Mouse (Mus musculus): ENCODE measurements around the gene Setd1b. TPM values are rescaled to one million over a fixed set of nuclear protein-coding genes. Genes with fewer than 3 reads are reported as not detected.

Gene Setd1b
- total RNA-seq, 2 experiments from 2014 or later = 23.0 to 29.8 TPM

DNA sequence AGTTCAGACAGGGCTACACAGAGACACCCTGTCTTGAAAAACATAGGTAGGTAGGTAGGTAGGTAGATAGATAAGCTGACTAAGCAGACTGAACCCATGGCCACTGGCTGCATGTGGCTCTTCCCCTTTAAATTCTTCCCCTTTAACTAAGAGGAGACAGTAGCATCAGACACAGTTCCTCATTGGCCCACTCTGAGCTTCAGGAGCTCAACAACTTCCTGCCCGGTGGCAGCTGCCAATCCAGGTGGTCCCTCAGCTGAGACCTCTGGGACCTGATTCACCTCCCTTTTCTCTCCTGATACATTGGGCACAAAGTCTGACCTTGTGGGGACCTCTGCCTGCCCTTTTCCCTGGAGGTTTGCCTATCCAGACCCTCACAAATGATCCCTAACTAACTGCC lies 10.9 kb downstream of the Setd1b start:
- ATAC-seq (replicated peaks; ENCODE audit: low FRiP score, poor library complexity, severe bottlenecking) = no peak

DNA sequence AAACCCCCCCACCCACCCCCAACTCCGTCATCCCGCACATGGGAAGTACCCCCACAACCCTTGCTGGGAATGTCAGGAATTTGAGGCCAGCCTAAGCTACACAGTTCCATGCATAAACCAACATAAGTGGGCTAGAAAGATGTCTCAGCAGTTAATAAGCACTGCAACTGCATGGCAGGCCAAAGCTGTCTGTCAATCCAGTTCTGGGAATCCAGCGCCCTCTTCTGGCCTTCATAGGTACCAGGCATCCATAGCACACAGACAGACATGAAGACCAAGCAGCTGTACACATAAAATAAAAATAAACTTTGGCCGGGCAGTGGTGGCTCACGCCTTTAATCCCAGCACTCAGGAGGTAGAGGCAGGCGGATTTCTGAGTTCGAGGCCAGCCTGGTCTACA lies 13.4 kb downstream of the Setd1b start:
- peak; percentile 79 for ATAC-seq (replicated peaks; ENCODE audit: low FRiP score, poor library complexity, severe bottlenecking)

DNA sequence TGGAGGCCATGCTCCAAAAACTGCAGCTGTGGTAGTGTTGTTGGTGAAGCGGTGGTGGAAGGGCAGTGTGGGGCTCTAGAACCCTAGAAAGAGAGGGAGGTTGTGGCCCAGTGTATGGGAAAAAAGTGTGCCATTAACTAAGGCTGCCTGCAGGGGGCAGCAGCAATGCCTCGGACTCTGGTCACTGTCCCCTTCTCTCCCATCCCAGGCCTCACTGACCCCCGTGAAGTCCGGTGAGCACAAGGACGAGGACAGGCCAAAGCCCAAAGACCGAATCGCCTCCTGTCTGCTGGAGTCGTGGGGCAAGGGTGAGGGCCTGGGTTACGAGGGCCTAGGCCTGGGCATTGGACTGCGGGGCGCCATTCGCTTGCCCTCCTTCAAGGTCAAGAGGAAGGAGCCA lies 14.8 kb downstream of the Setd1b start:
- ATAC-seq (replicated peaks; ENCODE audit: low FRiP score, poor library complexity, severe bottlenecking) = 0 out of 2 replicates have a peak, but pooled peaks have one; percentile 11

DNA sequence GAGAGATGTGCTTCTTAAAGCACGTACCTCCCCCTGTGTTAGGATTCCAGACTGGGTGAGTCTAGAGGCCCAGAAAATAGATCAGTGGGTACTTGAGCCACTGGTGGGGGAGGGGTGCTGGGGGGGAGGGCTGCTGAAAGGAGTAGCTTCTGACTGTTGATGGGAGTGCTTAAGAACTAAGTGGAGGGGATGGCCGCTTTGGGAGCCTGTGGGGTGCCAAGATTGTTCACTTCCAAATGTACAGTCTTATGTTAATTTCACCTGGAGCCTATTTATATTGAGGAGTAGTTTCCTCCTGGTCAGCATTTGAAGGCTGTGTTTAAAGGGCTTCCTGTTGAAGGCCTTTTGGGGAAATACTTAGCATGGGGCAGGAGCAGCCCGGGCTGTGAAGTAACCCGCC lies 16.0 kb downstream of the Setd1b start:
- no peak for ATAC-seq (replicated peaks; ENCODE audit: low FRiP score, poor library complexity, severe bottlenecking)

DNA sequence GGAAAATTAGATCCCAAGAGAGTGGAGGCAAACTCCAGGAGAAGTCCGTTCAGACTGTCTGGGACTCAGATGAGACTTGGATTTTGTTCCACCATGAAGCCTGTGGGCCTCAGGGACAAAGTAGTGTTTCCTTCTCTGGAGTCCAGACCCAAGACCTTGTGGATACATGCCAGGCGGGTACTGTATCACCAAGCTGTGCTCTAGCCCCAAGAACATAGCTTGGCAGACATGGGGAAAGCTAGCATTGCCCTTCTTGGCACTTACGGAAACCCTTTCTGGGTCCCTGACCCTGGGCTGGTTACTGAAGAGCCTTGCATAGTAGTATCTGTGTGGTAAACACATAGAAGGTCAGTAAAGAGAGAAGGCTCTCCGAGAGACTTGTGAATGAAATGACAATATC lies 17.5 kb downstream of the Setd1b start:
- no peak for ATAC-seq (replicated peaks; ENCODE audit: low FRiP score, poor library complexity, severe bottlenecking)

DNA sequence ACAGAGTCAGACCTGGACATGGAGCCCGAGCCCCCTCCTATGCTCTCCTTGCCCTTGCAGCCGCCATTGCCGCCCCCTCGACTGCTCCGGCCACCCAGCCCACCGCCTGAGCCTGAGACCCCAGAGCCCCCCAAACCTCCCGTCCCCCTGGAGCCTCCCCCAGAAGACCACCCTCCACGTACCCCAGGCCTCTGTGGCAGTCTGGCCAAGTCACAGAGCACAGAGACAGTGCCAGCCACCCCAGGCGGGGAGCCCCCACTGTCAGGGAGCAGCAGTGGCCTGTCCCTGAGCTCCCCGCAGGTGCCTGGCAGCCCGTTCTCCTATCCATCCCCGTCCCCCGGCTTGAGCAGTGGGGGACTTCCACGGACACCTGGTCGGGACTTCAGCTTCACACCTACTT lies 17.9 kb downstream of the Setd1b start:
- ATAC-seq (replicated peaks; ENCODE audit: low FRiP score, poor library complexity, severe bottlenecking) = no peak

DNA sequence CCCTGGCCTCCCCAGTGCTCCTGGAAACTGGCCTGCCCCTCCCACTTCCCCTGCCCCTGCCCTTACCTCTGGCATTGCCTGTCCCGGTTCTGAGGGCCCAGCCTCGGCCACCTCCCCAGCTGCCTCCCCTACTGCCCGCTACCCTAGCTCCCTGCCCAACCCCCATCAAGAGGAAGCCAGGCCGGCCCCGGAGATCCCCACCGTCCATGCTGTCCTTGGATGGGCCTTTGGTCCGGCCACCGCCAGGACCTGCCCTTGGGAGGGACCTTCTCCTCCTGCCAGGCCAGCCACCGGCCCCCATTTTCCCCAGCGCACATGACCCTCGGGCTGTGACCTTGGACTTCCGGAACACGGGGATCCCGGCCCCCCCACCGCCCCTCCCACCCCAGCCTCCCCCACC lies 18.3 kb downstream of the Setd1b start:
- no peak for ATAC-seq (replicated peaks; ENCODE audit: low FRiP score, poor library complexity, severe bottlenecking)

DNA sequence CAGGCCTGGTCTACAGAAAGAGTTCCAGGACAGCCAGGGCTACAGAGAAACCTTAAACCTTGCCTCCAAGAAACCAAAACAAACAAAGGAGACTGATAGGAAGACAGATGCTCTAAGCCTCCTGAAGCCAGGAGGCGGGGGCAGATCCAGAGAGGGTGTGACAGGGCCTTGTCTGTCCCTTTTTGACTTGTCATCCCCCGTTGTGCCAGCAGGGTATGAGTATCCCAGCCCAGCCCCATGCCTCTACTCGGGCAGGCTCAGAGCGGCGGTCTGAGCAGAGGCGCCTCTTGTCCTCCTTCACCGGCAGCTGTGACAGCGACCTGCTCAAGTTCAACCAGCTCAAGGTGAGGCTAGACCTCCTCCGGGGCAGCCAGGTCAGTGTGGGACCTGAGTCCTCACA lies 20.9 kb downstream of the Setd1b start:
- ATAC-seq (replicated peaks; ENCODE audit: low FRiP score, poor library complexity, severe bottlenecking) = peak; percentile 44; the same call in 1 of the 2 replicates

DNA sequence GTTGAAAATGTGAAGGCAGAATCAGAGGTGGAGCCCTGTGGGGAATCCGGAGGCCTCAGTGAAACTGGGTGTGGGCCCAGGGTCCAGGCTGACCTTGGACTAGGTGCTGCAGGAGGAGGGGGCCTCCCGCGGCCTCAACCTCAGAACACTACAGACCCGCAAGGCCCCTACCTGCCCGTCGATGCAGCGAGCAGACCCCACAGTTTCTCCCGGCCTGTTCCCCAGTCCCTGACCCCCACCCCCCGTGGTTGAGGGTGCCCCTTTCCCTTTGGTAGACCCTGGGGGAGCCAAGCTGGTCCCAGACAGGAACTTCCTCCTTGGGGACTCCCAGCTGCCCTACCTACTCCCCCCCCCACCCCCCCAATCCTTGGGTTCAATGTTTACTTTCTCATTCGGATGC lies 24.4 kb downstream of the Setd1b start:
- ATAC-seq (replicated peaks; ENCODE audit: low FRiP score, poor library complexity, severe bottlenecking) = no peak

DNA sequence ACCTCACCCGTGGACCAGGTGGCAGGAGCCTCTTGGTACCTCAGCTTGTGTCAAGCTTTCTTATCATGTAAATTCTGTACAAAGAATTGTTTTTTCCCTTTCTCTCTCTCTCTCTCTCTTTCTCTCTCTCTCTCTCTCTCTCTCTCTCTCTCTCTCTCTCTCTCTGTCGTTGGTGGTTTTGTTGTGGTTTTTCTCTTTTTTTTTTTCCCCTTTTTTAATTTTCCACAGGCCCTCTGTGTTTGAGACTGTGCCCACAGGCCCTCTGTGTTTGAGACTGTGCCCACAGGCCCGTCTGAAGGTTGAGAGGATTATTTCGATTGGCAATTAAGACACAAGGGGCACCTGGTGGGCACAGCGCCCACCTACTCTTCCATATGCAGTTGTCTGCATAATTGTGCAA lies 25.6 kb downstream of the Setd1b start:
- no peak for ATAC-seq (replicated peaks; ENCODE audit: low FRiP score, poor library complexity, severe bottlenecking)

DNA sequence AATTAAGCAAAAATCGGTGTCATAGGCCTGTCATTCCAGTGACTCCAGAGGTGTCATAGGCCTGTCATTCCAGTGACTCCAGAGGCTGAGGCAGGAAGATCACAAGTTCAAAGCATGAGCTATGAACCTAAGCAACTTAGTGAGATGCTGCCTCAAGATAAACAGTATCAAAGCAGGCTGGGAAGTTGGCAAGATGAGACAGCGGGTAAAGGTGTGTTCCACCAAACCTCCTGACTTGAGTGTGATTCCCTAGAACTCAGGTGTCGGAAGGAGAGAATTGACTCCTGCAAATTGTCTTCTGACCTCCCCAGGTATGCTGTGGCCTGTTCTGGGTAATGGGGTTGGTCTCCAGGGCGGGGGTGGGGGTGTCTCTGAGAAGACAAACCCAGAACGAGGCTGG lies 27.3 kb downstream of the Setd1b start, which contains the start of gene Psmd9:
Gene Psmd9, plus strand, starts transcription at position 130 of the 400 bp plus-strand sequence.
- no peak for ATAC-seq (replicated peaks; ENCODE audit: low FRiP score, poor library complexity, severe bottlenecking)

DNA sequence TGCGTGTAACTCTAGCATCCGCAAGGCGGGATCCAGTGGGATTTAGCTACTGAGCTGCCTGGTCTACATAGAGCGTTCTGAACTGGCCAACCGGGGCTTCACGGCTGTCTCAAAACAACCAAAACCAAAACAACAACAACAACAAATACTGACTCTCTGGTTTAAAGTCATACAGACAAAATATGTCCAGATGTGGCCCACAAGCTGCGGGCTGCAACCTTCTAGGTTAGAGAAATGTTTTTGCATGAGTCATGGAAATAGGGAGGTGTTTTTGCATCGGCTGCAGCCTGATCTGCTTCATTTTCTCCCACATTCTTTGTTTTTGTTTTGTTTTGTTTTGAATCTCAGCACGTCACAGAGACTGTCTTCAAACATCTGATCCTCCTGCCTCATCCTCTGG lies 28.4 kb downstream of the Setd1b start:
- no peak for ATAC-seq (replicated peaks; ENCODE audit: low FRiP score, poor library complexity, severe bottlenecking)

DNA sequence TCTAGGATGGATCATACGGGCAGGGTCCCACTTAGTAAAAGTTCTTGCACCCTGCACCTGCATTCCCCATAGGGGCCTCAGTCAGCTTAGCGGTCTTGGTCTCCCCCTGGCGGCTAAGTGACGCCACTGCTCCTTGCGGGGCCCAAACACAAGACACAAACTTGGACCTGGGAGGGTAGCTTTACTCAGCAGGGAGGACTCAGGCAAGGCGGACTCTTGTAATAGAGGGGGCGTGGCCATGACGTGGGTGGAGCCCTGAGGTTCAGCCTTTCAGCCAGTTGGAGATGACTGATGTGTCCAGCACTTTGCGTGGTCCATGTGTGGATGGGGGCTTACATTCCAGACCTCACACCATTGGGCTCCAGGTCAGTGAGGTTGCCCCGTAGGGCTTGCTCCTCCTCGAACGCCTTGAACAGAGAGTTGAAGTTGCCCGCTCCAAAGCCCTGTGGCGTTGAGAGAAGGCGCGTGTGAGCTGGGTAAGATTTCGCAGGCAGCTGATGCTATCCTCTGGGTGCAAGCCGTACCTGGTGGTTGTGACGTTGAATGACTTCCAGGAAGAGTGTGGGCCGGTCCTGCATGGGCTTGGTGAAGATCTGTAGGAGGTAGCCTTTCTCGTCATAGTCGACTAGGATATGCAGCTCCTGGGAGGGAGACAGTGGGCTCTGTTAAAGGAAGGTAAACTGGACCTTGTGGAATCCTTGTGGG lies 29.8 kb downstream of the Setd1b start:
- peak; percentile 97 for ATAC-seq (replicated peaks; ENCODE audit: low FRiP score, poor library complexity, severe bottlenecking)

DNA sequence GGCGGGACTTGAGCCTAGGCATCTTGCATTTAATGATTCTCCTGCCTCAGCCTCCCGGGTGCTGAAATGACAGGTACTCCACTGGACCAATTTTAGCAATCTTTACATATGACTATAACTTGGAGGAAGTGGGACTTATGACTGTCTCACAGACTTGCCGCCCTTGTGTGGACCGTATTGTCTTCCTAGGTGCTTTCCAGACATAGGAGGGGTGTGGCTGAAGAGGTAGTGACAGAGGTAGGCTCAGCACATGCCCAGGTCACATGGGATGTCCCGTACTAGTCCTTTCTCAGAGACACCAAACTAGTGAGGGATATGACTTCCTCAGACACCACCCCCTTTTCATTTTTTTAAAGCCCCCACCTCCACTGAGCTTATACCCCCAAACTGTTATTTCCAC lies 36.8 kb downstream of the Setd1b start:
- ATAC-seq (replicated peaks; ENCODE audit: low FRiP score, poor library complexity, severe bottlenecking) = no peak

DNA sequence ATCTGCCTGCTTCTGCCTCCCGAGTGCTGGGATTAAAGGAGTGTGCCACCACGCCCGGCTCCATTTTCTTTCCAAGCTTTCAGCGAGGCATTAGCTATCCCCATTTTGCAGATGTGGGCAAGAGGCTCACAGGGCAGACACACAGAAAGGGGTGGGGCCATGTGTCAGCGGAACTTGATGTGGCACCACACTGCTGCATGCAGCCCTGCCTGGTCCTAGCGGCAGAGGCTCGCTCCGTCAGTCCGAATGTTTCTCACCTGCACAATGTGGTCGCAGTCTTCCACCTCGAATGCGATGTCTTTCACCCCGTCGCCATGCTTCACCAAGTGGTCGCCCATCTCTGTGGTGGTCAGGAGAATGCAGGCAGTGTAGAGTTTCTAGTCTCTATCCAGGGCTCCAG lies 38.4 kb downstream of the Setd1b start:
- no peak for ATAC-seq (replicated peaks; ENCODE audit: low FRiP score, poor library complexity, severe bottlenecking)

DNA sequence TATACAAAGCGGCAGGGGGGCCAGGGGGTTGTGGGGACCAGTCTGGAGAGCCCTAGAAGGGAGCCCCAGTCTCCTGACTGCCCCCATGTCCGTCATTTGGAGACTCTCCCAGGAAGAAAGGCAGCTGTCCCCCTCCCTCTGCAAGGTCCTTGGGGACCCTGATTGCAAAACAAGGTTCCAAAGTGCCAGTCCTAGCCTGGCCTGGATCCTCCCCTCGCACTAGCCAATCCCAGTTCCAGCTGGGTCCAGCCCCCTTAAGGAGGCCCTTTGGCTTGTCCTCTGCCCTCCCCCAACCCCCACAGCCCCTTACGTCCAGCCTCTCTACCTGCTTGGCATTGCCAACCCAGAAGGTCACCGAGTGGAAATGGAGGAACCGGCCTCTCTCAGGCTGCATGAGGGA lies 39.5 kb downstream of the Setd1b start:
- no peak for ATAC-seq (replicated peaks; ENCODE audit: low FRiP score, poor library complexity, severe bottlenecking)

DNA sequence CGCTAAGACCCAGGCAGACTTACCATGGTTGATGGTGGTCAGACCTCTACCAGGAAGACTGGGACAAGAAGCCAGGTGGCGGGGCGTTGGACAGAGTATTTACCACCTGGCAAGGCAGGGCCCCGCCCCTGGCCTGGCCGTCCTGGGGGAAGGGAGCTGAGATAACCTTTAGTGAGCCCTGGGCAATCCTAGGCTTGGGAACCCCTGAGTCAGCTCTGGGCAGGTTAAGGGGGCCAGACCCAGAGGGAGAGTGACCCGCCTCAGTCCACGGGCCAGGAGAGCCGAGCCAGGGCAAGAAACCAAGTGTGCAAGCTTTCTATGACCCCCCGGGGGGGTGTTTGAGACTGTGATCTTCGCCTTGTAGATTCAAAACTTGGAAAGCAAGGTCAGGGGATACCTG lies 40.7 kb downstream of the Setd1b start, which contains the start of gene Hpd:
Gene Hpd, minus strand, starts transcription at position 77 of the 400 bp plus-strand sequence.
- no peak for ATAC-seq (replicated peaks; ENCODE audit: low FRiP score, poor library complexity, severe bottlenecking)

DNA sequence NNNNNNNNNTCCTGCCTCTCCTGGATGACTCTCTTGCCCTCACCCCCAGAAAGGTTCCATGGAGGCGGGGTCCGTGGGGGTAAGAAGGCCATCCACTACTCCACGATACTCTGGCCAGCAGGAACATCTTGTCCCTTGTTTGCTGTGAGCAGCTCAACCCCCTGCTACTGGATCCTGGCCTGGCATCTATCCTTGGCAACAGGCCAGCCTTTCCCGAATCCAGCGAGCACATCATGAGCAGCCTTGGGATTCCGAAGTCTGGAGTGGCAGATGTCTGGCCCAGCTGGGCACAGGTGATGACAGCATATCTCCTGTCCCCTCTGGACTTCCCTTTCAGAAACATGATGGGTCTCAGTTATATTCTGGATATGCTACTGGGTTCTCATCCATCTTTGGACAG lies 44.0 kb downstream of the Setd1b start:
- no peak for ATAC-seq (replicated peaks; ENCODE audit: low FRiP score, poor library complexity, severe bottlenecking)

DNA sequence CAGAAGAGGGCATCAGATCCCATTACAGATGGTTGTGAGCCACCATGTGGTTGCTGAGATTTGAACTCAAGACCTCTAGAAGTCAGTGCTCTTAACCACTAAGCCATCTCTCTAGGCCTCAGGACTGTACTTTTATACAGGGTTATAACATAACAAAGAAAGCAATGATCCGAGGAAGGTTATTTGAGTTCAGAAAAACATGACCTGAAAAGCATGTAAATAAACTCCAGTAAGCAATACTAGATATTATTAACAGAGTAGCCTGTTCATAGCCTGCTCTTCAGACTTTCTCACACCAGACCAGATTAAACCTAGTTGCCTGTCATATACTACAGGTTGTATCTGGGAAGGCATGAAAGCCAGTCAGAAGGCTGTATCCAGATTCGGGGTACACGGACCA lies 45.3 kb downstream of the Setd1b start:
- ATAC-seq (replicated peaks; ENCODE audit: low FRiP score, poor library complexity, severe bottlenecking) = no peak

DNA sequence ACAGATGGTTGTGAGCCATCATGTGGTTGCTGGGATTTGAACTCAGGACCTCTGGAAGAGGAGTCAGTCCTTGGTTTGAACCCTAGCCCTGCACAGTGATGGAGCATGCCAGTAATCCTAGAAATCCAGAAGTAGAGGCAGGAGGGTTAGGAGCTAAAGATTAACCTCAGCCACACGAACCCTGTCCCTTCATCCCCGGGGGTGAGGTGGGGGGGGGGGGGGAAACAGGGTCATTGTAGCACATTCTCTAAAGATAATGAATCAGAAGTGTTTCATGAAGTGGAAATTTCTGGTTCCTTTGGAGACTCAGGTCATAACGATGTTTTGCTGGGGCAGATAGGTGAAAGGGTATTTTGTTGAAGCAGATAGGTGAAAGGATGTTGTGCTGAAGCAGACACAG lies 48.9 kb downstream of the Setd1b start:
- no peak for ATAC-seq (replicated peaks; ENCODE audit: low FRiP score, poor library complexity, severe bottlenecking)

DNA sequence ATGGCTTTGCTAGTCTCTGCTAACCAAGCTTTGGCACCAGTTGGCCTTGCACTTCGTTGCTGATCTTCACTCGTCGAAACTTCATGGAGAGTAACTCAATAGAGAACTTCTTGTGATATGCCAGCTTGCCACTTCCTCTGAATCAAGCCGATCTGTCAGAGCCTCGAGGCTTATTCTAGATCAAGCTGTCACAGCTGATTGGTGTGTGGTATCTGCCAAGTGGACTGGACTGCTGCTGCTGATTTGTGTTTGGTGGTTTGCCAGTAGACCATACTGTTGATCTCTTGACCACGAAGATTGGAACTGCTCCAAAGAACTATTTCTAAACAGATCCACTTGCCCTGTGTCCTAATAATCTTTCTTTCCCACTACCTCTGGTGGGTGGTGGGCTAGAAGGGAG lies 49.4 kb downstream of the Setd1b start:
- peak; percentile 47 for ATAC-seq (replicated peaks; ENCODE audit: low FRiP score, poor library complexity, severe bottlenecking)

DNA sequence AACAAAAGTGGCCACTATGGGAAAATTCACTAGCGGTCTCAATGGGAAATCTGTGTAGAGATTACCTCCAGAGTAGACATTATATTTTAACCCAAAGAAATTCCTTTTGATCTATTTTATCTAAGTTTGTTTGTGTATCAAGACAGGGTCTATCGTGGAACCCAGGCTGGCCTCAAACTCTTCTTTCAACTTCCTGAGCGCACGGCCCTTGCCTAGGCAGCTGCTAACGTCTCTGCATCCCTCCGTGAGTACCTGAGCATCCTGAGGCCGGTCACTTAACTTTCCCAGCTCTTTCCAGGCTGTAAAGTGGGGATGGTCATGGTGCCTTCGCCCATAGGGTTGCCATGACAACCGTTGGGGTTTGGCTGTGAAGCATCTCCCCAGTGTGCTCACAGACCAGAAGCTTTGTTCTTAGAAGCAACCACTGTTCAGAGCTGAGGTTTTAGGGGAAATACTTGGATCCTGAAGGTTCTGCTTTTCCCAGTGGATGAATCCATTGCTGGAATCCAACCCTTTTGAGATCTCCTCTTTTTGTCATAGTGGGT lies 50.7 kb downstream of the Setd1b start:
- ATAC-seq (replicated peaks; ENCODE audit: low FRiP score, poor library complexity, severe bottlenecking) = no peak

Data from erythroid progenitor cell, adult 5-6 weeks (primary cell).